Mouse (Mus musculus): ENCODE measurements around the gene Cox5b.

Cox5b gene

GRCm38 (mm10) chr1:36683810-36684467 lies 7.3 kb upstream of the Cox5b start:
- peak; percentile 68 for DNase-seq (ENCODE audit: low read depth, low spot score)

- no peak for DNase-seq (ENCODE audit: low read depth, low spot score)
These were observed 496 bp upstream of the Cox5b start for GRCm38 (mm10) chr1:36690671-36691235.

- DNase-seq (ENCODE audit: low read depth, low spot score): no peak
These were observed 3.6 kb downstream of the Cox5b start for GRCm38 (mm10) chr1:36694871-36695270.

GRCm38 (mm10) chr1:36696411-36696810 lies 5.2 kb downstream of the Cox5b start:
- no peak for DNase-seq (ENCODE audit: low read depth, low spot score)

GRCm38 (mm10) chr1:36697030-36697429 lies 5.8 kb downstream of the Cox5b start:
- DNase-seq (ENCODE audit: low read depth, low spot score): no peak

- no peak for DNase-seq (ENCODE audit: low read depth, low spot score)
These were observed 15.9 kb downstream of the Cox5b start for GRCm38 (mm10) chr1:36707166-36707565.

- no peak for DNase-seq (ENCODE audit: low read depth, low spot score)
These were observed 16.5 kb downstream of the Cox5b start for GRCm38 (mm10) chr1:36707797-36708196.

GRCm38 (mm10) chr1:36708626-36709025 lies 17.4 kb downstream of the Cox5b start:
- no peak for DNase-seq (ENCODE audit: low read depth, low spot score)

GRCm38 (mm10) chr1:36709055-36709853 lies 18.0 kb downstream of the Cox5b start:
- DNase-seq (ENCODE audit: low read depth, low spot score): peak; percentile 32

- DNase-seq (ENCODE audit: low read depth, low spot score): peak; percentile 96
These were observed 18.6 kb downstream of the Cox5b start, which contains the start of gene 4933424G06Rik for GRCm38 (mm10) chr1:36709854-36710280. Gene 4933424G06Rik, plus strand, starts transcription at chr1:36710149.

- no peak for DNase-seq (ENCODE audit: low read depth, low spot score)
These were observed 19.9 kb downstream of the Cox5b start for GRCm38 (mm10) chr1:36711104-36711503.

- DNase-seq (ENCODE audit: low read depth, low spot score): no peak
These were observed 23.1 kb downstream of the Cox5b start, which contains the start of gene Actr1b for GRCm38 (mm10) chr1:36714311-36714710. Gene Actr1b, minus strand, starts transcription at chr1:36714422.

GRCm38 (mm10) chr1:36718786-36719185 lies 27.5 kb downstream of the Cox5b start:
- DNase-seq (ENCODE audit: low read depth, low spot score): no peak

GRCm38 (mm10) chr1:36723146-36724056 lies 32.2 kb downstream of the Cox5b start:
- no peak for DNase-seq (ENCODE audit: low read depth, low spot score)

- DNase-seq (ENCODE audit: low read depth, low spot score): no peak
These were observed 32.8 kb downstream of the Cox5b start for GRCm38 (mm10) chr1:36724057-36724431.

- peak; percentile 85 for DNase-seq (ENCODE audit: low read depth, low spot score)
These were observed 46.1 kb downstream of the Cox5b start for GRCm38 (mm10) chr1:36737300-36737699.

- DNase-seq (ENCODE audit: low read depth, low spot score): no peak
These were observed 48.0 kb downstream of the Cox5b start for GRCm38 (mm10) chr1:36739231-36739630.

- DNase-seq (ENCODE audit: low read depth, low spot score): no peak
These were observed 51.8 kb downstream of the Cox5b start for GRCm38 (mm10) chr1:36743046-36743445.
